Mouse (Mus musculus): Measurements from ENCODE around the gene Gm6020. TPM values are rescaled to one million over a fixed set of nuclear protein-coding genes. Genes with fewer than 3 reads are reported as not detected.
A peak's percentile ranks its signal among the peaks of the same experiment; 100 is the strongest.
"Not testable (repeated sequence)": the region's sequence is repeated elsewhere in the genome, so short reads cannot be mapped to it uniquely, and the experiment has no call there.

Gm6020 gene
- not detected in 2 replicates for total RNA-seq (2014; fragmentation: Nextera tagmentation)
- not detected in 2 replicates for total RNA-seq (2017)
- polyA plus RNA-seq (2012), result not detected in 2 replicates

DNA sequence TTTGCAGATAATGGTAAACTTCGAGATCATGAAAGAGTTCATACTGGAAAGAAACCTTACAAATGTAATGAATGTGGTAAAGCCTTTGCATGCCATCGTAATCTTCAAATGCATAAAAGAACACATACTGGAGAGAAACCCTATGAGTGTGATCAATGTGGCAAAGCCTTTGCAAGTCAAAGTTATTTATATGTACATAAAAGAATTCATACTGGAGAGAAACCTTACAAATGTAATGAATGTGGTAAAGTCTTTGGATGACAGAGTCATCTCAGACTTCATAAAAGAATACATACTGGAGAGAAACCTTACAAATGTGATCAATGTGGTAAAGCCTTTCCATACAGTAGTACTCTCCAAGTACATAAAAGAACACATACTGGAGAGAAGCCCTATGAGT, at the start of gene Gm6020:
Gene Gm6020 (plus strand): TSS at position 301 of the 400 bp plus-strand sequence.
- not testable (repeated sequence) for H3K9me3 ChIP-seq (replicated peaks); H3K4me1 ChIP-seq (ENCODE audit: insufficient read depth, low read depth, low read length); H3K4me3 ChIP-seq (ENCODE audit: low read depth, low read length); ATAC-seq (ENCODE audit: extremely low read depth, insufficient number of reproducible peaks, low FRiP score, poor library complexity, severe bottlenecking); H3K36me3 ChIP-seq (replicated peaks); H3K27me3 ChIP-seq (ENCODE audit: insufficient read depth, low read length); DNase-seq (ENCODE audit: low spot score)

DNA sequence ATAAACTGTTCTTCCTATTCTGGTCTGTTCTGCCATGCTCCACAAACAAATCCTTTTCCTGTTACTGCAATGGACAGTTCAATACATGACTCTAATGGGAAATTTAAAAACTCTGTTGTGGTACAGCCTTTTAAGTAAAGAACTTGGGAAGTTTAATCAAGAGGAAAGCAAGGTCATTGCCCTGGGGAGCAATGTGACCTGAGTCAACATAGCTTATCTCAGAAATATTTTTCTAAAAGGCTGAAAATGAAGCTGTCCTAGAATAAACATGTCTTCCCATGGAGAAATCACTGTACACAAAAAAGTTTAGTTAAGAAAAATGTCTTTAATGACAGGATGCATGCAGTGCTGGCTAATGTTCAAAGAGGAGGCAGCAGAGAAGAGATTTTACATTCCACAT, 45.0 kb upstream of the Gm6020 start:
- Histone ChIP-seq H3K9me3 (replicated peaks) (no peaks in the 10 kb centered on the region), H3K4me1 (ENCODE audit: insufficient read depth, low read depth, low read length) (peaks cover 16% of the 10 kb centered on the region), H3K4me3 (ENCODE audit: low read depth, low read length) (no peak overlapping the region), H3K36me3 (replicated peaks) (peaks cover 6% of the 10 kb centered on the region), H3K27me3 (ENCODE audit: insufficient read depth, low read length) (no peaks in the 10 kb centered on the region)
- no peak for TF ChIP-seq GATA1 (IDR thresholded peaks at IDR 0.05; ENCODE audit: borderline replicate concordance, low read length)
- TF ChIP-seq GATA2 (IDR thresholded peaks at IDR 0.05; ENCODE audit: borderline replicate concordance, low read depth, low read length), result no peak
- TF ChIP-seq POLR2AphosphoS5 (IDR thresholded peaks at IDR 0.05; ENCODE audit: insufficient replicate concordance, low read depth, low read length), result no peak
- TF ChIP-seq CTCF (IDR thresholded peaks at IDR 0.05; ENCODE audit: low read depth, low read length), result no peak
- no peak for TF ChIP-seq TAL1 (conservative IDR thresholded peaks at IDR 0.05; ENCODE audit: low read depth, low read length)
- DNase-seq (ENCODE audit: low spot score) (no peak), ATAC-seq (ENCODE audit: extremely low read depth, insufficient number of reproducible peaks, low FRiP score, poor library complexity, severe bottlenecking) (no peak)

DNA sequence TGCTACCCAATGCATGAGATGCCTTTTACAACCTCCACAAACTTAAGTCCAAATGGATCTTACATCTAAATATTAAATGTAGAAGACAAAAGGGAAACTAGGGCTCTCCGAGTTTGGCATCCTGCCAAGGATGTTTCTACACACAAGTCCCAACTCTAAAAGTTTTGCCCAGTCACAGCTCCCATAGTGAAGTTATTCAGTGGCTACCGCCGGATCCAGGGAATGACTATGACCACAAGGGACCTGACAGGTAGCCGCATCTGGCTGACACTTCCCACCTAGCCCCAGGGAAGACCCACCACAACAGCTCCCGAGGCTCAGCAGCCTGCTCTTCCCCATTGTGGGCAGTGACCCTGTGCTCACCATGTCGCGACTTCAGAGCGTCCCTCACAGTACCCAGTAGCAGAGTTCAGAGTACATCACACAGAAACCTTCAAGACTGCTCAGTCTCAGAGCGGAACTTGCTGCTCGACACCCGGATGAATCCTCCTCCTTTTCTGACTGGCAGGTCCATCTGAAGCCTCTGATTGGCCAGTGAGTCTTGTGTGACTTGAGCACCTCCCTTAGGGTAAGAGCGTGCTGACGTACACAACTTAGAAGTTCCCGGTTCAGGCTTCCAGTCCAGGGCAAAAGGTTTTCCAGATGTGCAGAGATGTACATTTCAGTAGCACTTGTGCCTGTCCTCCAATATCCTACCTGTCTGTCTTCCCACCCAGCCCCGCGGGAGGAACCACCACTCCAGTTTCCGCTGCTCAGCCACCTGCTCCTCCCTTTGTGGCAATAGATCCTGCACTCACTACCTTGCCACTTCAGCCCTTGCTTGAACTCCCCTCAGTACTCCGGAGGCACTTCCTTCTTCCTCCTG, 43.1 kb upstream of the Gm6020 start, which contains the start of gene Zfp950:
Gene Zfp950 (minus strand): TSS at position 499 of the 865 bp plus-strand sequence.
- Histone ChIP-seq H3K36me3 (replicated peaks) (peaks cover 6% of the 10 kb centered on the region), H3K4me3 (ENCODE audit: low read depth, low read length) (peak within 1 kb of the TSS; percentile 78), H3K9me3 (replicated peaks) (no peaks in the 10 kb centered on the region), H3K4me1 (ENCODE audit: insufficient read depth, low read depth, low read length) (peaks cover 16% of the 10 kb centered on the region), H3K27me3 (ENCODE audit: insufficient read depth, low read length) (no peaks in the 10 kb centered on the region)
- no peak for TF ChIP-seq POLR2AphosphoS5 (IDR thresholded peaks at IDR 0.05; ENCODE audit: insufficient replicate concordance, low read depth, low read length)
- no peak for TF ChIP-seq CTCF (IDR thresholded peaks at IDR 0.05; ENCODE audit: low read depth, low read length)
- no peak for TF ChIP-seq GATA2 (IDR thresholded peaks at IDR 0.05; ENCODE audit: borderline replicate concordance, low read depth, low read length)
- TF ChIP-seq GATA1 (IDR thresholded peaks at IDR 0.05; ENCODE audit: borderline replicate concordance, low read length), result no peak
- no peak for TF ChIP-seq TAL1 (conservative IDR thresholded peaks at IDR 0.05; ENCODE audit: low read depth, low read length)
- peak; percentile 85 for DNase-seq (ENCODE audit: low spot score)
- ATAC-seq (ENCODE audit: extremely low read depth, insufficient number of reproducible peaks, low FRiP score, poor library complexity, severe bottlenecking), result peak; percentile 100

DNA sequence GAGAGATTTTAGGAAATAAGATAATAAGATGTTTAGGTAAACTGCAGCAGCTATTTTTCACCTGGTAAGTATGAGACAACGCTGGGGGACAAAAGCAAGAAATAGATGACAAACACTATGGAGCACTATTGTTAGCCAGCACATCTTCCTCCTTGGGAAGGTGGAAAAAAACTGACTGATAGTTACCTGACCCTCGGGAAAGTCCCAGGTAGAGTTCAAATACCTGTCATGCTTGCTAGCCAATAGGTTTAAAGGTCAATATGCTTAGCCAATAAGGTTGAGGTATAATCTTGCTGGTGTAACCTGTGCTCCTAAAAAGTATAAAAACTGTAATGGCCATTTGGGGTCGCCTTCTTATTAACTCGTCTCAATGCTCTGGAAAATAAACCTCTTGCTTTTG, 42.4 kb upstream of the Gm6020 start:
- no peak for ATAC-seq (ENCODE audit: extremely low read depth, insufficient number of reproducible peaks, low FRiP score, poor library complexity, severe bottlenecking)
- Histone ChIP-seq H3K4me3 (ENCODE audit: low read depth, low read length) (peak overlapping the region; percentile 78; the same call in 1 of the 2 replicates), H3K4me1 (ENCODE audit: insufficient read depth, low read depth, low read length) (peaks cover 16% of the 10 kb centered on the region), H3K9me3 (replicated peaks) (no peaks in the 10 kb centered on the region), H3K27me3 (ENCODE audit: insufficient read depth, low read length) (no peaks in the 10 kb centered on the region), H3K36me3 (replicated peaks) (peaks cover 6% of the 10 kb centered on the region)
- DNase-seq (ENCODE audit: low spot score), result no peak
- TF ChIP-seq CTCF (IDR thresholded peaks at IDR 0.05; ENCODE audit: low read depth, low read length) (no peak), TAL1 (conservative IDR thresholded peaks at IDR 0.05; ENCODE audit: low read depth, low read length) (no peak), GATA1 (IDR thresholded peaks at IDR 0.05; ENCODE audit: borderline replicate concordance, low read length) (no peak), GATA2 (IDR thresholded peaks at IDR 0.05; ENCODE audit: borderline replicate concordance, low read depth, low read length) (no peak), POLR2AphosphoS5 (IDR thresholded peaks at IDR 0.05; ENCODE audit: insufficient replicate concordance, low read depth, low read length) (no peak)

DNA sequence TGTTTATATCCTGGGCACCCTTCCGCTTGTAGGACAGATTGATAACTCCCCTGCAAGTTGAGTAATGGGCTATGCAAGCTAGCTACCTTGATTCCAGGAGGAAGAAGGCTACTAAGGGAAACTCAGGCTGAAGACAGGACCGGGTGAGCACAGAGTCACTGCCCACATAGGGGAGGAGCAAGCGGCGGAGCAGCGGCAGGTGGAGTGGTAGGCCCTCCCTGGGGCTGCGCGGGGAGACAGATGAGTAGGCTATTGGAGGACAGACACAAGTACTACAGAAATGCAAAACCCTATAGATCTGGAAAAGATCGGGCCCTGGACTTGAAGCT, 32.4 kb upstream of the Gm6020 start:
- Histone ChIP-seq H3K4me3 (ENCODE audit: low read depth, low read length) (no peak overlapping the region), H3K9me3 (replicated peaks) (no peaks in the 10 kb centered on the region), H3K36me3 (replicated peaks) (no peaks in the 10 kb centered on the region), H3K27me3 (ENCODE audit: insufficient read depth, low read length) (peaks cover 7% of the 10 kb centered on the region; the same call in 1 of the 2 replicates), H3K4me1 (ENCODE audit: insufficient read depth, low read depth, low read length) (no peaks in the 10 kb centered on the region)
- ATAC-seq (ENCODE audit: extremely low read depth, insufficient number of reproducible peaks, low FRiP score, poor library complexity, severe bottlenecking) (no peak), DNase-seq (ENCODE audit: low spot score) (no peak)
- no peak for TF ChIP-seq GATA1 (IDR thresholded peaks at IDR 0.05; ENCODE audit: borderline replicate concordance, low read length)
- no peak for TF ChIP-seq CTCF (IDR thresholded peaks at IDR 0.05; ENCODE audit: low read depth, low read length)
- TF ChIP-seq POLR2AphosphoS5 (IDR thresholded peaks at IDR 0.05; ENCODE audit: insufficient replicate concordance, low read depth, low read length), result no peak
- TF ChIP-seq GATA2 (IDR thresholded peaks at IDR 0.05; ENCODE audit: borderline replicate concordance, low read depth, low read length), result no peak
- no peak for TF ChIP-seq TAL1 (conservative IDR thresholded peaks at IDR 0.05; ENCODE audit: low read depth, low read length)

DNA sequence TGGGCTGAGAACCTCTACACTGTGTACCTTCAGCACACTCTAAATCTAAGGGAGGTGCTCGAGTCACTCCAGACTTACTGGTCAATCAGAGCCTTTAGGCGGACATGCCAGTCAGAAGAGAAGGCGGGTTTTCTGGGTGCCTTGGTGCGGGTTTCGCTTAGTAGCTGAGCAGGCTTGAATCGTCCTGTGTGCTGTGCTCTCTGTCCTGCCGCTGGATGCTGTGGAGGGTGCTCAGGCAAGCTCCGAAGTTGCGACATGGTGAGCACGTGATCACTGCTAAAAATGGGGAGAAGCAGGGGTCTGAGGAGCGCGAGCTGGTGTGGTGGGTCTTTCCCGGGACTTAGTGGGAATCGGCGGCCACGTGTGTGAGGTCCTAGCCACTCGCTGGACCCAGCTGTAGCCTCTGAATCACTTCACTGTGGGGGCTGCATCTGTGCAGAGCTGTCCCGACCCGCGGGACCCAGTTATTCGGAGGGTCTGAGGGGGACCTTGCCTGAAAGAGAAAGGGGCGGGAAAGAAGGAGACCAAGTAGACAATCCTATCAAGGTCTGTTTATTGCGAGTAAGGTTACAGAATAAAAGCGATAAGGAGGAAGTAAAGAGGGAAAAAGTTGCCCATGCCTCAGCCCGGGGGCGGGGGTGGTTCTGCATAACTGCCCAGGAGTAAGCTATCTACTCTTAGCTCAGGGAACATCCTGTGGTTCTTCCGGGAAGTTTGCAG, 31.8 kb upstream of the Gm6020 start:
- TF ChIP-seq POLR2AphosphoS5 (IDR thresholded peaks at IDR 0.05; ENCODE audit: insufficient replicate concordance, low read depth, low read length) (no peak), GATA2 (IDR thresholded peaks at IDR 0.05; ENCODE audit: borderline replicate concordance, low read depth, low read length) (no peak), TAL1 (conservative IDR thresholded peaks at IDR 0.05; ENCODE audit: low read depth, low read length) (no peak), GATA1 (IDR thresholded peaks at IDR 0.05; ENCODE audit: borderline replicate concordance, low read length) (no peak)
- Histone ChIP-seq H3K36me3 (replicated peaks) (no peaks in the 10 kb centered on the region), H3K9me3 (replicated peaks) (no peaks in the 10 kb centered on the region), H3K27me3 (ENCODE audit: insufficient read depth, low read length) (peaks cover 7% of the 10 kb centered on the region; the same call in 1 of the 2 replicates), H3K4me1 (ENCODE audit: insufficient read depth, low read depth, low read length) (no peaks in the 10 kb centered on the region), H3K4me3 (ENCODE audit: low read depth, low read length) (no peak overlapping the region)
- DNase-seq (ENCODE audit: low spot score) (no peak), ATAC-seq (ENCODE audit: extremely low read depth, insufficient number of reproducible peaks, low FRiP score, poor library complexity, severe bottlenecking) (peak; percentile 60; the same call in 1 of the 2 replicates)
